Mouse (Mus musculus) c-Kit-positive CD71-negative TER-119-negative erythroid progenitor cells, embryonic 14.5 days (primary cell): ENCODE data around the gene Cers2.
"Not testable (repeated sequence)": the region's sequence is repeated elsewhere in the genome, so short reads cannot be mapped to it uniquely, and the experiment has no call there.

Experiments
- DNase-seq: peaks from one replicate; pipeline ENCODE4 v3.0.0-alpha.2; 2013; ENCODE audit warnings: low read depth

Cers2 gene

GRCm38 (mm10) chr3:95318548-95318947 lies 4.0 kb downstream of the Cers2 start:
- no peak for DNase-seq

- DNase-seq = no peak
Measured at GRCm38 (mm10) chr3:95319110-95319509, 4.5 kb downstream of the Cers2 start.

- DNase-seq = no peak
Measured at GRCm38 (mm10) chr3:95319701-95320625, 5.4 kb downstream of the Cers2 start.

DNA sequence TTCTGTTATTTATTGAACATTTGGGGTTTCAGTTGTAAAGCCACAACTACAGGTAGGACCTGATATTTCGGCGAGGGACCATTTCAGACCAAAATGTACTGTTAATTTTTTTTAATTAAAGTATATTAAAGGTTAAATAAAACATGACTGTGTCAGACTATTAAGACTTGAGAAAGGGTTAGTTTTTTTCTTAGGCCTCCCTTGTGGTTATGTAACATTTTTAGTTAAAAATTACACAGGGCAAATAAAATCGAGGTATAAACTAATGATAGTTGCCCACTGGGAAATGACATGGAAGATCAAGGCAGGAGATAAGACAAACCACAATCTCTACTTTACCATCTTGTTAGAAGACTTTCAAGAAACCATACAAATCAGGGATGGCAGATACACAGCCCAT lies 8.8 kb downstream of the Cers2 start:
- no peak for DNase-seq

DNA sequence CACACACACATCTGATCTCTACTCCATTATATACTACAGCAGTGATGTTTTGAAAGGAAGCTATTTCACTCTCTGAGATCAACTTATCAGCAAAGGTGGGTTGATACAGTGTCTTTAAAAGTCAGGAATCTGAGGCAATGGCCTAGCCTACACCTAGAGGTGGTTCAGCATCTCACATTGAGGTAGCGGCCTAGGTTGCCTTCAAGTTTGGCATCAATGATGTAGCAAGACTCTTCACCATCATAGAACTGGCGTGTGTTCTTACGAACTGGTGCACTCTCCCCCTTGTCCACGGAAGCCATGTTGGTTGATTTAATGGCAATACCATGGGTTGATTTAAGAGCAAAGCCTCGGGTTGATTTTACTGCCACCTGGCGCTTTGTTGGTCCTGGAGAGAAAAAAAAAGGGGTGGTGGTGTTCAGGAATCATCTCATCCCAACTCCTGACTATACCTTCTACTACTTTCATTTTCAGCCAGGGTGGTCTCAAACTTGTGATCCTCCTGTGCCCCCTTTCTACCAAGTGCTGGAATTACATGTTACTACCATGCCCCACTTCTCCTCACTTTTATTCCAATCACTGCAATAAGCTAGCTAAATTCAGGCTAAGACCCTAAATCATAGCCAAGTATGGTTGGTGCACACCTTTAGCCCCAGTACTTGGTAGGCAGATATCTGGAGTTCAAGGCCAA lies 10.0 kb downstream of the Cers2 start:
- no peak for DNase-seq

GRCm38 (mm10) chr3:95328803-95329404 lies 14.3 kb downstream of the Cers2 start:
- no peak for DNase-seq

- DNase-seq = no peak
Measured at GRCm38 (mm10) chr3:95331528-95331927, 16.9 kb downstream of the Cers2 start.

DNA sequence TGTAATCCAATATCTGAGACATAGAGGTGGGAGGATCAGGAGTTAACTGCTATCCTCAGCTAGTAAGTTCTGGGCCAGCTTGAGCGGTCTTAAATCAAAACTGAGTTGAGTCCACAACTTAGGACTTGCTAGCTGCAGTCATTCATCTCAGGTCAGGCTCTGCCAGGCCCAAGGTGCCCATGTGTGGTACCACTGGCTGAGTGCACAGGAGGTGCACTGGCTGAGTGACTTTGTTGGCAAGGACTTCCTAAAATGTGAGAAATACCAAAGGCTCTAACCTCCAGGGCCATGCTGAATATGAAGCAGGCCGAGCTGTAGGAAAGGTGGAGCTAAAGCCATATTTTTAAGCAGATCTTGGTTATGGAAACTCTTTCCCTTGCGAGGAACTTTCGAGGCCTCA lies 22.8 kb downstream of the Cers2 start:
- no peak for DNase-seq

GRCm38 (mm10) chr3:95338251-95338650 lies 23.7 kb downstream of the Cers2 start:
- DNase-seq = no peak

GRCm38 (mm10) chr3:95343356-95344000 lies 28.9 kb downstream of the Cers2 start:
- not testable (repeated sequence) for DNase-seq

GRCm38 (mm10) chr3:95346454-95346853 lies 31.9 kb downstream of the Cers2 start:
- no peak for DNase-seq

DNA sequence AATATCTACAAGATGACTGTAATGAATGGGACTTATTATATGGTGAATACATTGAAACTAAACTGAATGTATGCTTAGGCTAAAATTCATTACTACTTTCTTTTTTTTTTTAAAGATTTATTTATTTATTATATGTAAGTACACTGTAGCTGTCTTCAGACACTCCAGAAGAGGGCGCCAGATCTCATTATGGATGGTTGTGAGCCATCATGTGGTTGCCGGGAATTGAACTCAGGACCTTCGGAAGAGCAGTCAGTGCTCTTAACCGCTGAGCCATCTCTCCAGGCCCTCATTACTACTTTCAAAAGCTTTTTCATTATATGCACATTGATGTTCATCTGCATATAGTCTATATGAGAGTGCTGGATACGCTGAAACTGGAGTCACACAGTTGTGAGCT lies 33.8 kb downstream of the Cers2 start:
- DNase-seq = not testable (repeated sequence)

- peak; percentile 28 for DNase-seq
Measured at GRCm38 (mm10) chr3:95349491-95349890, 34.9 kb downstream of the Cers2 start.

- DNase-seq = not testable (repeated sequence)
Measured at GRCm38 (mm10) chr3:95355911-95356544, 41.4 kb downstream of the Cers2 start.

DNA sequence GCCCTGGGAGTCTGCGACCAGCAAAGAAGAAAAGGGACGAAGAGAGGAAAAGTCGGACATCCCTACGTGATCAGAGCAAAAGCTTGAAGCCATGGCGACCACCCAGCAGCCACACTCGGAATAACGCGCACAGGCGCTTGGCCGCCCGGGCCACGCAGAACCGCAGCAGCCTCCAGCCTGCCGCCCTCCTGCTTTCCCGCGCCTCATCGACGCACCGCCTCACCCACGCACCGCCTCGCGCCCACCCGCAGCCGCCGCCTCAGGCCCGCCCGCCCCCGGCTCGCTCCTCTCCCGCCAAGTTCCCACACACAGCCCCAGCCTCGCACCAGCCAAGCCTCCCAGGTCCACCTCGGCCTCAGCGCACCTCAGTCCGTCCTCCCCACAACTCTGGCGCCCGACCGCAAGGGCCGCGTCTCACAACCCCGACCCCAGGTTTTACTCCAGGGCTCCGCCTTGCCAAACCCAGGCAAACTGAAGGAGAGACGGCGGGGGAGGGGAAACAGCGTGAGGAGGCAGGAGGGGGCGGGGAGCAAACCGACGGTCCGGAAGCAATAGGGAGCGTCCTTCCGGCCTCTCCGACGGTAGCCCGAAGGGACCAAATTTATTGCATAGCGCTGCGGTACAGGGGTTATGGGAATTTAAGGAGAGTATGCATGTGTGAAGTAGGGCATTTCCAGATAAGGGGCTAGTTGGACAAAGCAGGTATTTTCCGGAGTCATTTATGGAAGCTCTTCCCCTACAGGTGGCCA lies 42.3 kb downstream of the Cers2 start, which contains the start of gene Setdb1:
Gene Setdb1, minus strand, starts transcription at position 502 of the 749 bp plus-strand sequence.
- peak; percentile 93 for DNase-seq

- no peak for DNase-seq
Measured at GRCm38 (mm10) chr3:95357746-95358145, 43.2 kb downstream of the Cers2 start.

DNA sequence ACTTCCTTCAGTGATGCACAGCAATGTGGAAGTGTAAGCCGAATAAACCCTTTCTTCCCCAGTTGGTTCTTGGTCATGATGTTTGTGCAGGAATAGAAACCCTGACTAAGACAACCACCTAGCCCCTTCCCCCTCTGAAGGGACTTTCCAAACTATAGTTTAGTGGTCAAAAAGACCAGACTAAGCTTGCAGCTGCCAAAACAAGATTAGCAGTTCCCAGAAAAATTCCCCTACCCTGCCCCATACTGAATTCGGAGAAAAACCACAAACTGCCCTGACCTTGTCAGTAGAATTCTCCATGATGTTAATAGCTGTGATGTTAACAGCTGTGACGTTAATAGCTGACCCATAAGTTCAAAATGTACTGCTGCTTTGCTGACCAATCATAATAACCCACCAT lies 45.7 kb downstream of the Cers2 start:
- peak; percentile 18 for DNase-seq

DNA sequence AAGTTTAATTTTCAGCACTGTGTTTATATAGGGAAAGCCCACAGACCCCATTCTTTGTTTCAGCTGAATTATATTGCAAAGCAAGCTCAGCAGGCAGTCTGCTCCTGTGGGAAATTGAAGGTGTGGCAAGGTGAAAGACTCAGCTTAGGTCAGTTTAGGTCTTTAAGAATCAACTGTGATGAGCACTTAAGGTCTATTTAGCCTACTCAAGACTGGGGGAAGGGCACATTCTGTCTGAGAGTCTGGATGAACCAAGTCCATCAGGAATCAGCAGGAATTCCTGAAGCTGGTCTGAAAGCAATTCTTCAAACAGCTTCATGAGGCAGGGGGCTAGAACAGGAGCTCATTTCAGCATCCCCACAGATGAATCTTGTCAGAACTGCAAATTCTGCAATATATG lies 55.5 kb downstream of the Cers2 start:
- DNase-seq = no peak
